Mouse (Mus musculus): ENCODE data around the gene Ptges3l. TPM values are rescaled to one million over a fixed set of nuclear protein-coding genes. Genes with fewer than 3 reads are reported as not detected.
A peak's percentile ranks its signal among the peaks of the same experiment; 100 is the strongest.
"Not testable (repeated sequence)": the region's sequence is repeated elsewhere in the genome, so short reads cannot be mapped to it uniquely, and the experiment has no call there.

Gene Ptges3l
- total RNA-seq, 1 experiment from 2014 or later, result 1.5 TPM

- no peak for ATAC-seq (ENCODE audit: extremely low read depth, insufficient number of reproducible peaks, low FRiP score, poor library complexity, severe bottlenecking)
These were observed 34.6 kb upstream of the Ptges3l start for GRCm38 (mm10) chr11:101459716-101460115.

DNA sequence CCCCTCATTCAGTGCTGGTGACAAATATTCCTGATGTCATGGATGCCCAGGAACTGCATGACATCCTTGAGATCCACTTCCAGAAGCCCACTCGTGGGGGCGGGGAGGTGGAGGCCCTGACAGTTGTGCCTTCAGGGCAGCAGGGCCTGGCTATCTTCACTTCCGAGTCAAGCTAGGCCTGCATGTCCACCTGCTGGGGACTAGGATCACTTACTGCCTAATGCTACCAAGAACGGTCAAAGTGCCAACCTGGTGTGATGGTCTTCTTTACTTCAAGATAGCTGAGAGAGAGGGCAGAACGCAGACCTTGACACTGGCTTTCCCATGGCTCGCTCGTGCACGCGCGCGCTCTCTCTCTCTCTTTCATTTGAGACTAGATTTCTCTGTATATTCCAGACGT, 33.1 kb upstream of the Ptges3l start:
- ATAC-seq (ENCODE audit: extremely low read depth, insufficient number of reproducible peaks, low FRiP score, poor library complexity, severe bottlenecking), result no peak

GRCm38 (mm10) chr11:101457631-101458030, 32.5 kb upstream of the Ptges3l start:
- ATAC-seq (ENCODE audit: extremely low read depth, insufficient number of reproducible peaks, low FRiP score, poor library complexity, severe bottlenecking), result no peak

DNA sequence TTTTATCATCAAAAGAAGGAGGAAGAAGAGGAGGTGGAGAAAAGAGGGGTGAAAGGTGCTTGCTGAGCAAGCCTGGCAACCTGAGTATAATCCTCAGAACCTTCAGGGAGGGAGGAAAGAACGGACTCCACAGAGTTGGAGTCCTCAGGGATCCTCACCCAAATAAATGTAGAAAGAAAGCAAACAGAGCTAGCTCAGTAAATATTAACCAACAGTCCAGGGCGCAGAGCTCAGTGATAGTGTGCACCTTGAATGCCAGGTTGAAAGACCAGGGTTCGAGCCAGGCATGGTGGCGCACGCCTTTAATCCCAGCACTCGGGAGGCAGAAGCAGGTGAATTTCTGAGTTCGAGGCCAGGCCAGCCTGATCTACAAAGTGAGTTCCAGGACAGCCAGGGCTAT, 30.5 kb upstream of the Ptges3l start:
- no peak for ATAC-seq (ENCODE audit: extremely low read depth, insufficient number of reproducible peaks, low FRiP score, poor library complexity, severe bottlenecking)

DNA sequence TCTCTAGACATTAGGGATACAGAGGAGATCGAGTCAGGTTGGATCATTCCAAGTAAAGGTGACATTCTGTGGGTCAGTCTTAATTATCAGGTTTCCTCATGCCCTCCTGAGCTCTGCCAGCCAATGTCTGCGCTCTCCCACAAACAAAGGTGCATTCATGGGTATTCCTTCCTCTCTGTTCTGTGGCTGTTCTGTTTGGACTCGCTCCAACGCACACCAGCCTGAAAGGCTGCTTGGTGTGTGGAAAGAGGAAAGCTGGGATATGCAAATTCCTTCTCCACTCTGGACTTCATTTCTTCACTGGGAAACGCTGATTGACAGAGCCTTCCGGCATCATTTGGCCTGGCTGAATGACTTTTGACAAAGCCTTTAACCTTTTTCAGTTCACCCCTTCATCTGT, 29.6 kb upstream of the Ptges3l start:
- no peak for ATAC-seq (ENCODE audit: extremely low read depth, insufficient number of reproducible peaks, low FRiP score, poor library complexity, severe bottlenecking)

DNA sequence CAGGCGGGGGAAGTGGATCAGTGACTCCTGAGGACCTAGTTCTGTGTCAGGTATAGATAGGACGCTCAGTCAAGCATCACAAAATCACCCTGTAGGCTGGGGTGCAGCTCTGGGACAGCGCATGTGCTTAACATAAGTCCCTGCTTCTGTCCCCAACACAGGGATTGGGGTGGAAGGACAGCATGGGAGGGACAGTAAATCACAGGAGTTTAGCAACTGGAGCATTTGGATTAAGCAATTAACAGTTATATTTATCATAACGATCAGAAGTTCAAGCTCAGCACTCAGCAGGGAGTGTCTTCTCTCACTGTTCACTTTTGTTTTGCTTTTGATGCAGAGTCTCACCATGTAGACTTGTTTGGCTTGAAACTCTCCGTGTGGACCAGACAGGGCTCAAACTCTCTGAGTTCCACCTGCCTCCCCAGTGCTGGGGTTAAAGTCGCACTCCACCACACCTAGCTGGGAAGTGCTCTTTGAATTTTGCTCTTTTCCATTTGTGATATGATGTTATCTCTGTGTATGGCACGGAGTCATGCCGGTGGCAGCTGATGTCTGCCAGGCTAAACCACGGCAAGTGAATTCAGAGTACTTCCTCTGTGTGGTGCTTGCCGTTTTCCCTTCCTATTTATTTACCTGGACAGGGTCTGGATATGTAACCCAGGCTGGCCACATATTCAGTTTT, 27.1 kb upstream of the Ptges3l start:
- ATAC-seq (ENCODE audit: extremely low read depth, insufficient number of reproducible peaks, low FRiP score, poor library complexity, severe bottlenecking), result no peak

DNA sequence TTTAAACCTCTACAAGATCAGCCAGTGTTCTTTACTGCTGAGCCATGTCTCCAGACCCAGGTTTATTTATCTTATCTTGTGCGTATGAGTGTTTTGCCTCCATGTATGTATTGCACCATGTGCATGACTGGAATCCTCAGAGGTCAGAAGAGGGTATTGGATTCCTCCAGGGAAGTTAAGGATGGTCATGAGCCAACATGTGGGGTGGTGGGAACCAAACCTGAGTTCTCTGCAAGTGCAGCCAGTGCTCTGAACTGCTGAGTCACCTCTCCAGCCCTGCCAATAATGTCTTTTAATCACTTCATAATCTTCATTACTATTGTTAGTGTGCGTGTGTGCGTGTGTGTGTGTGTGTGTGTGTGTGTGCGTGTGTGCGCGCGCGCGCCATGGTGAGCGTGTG, 26.4 kb upstream of the Ptges3l start:
- no peak for ATAC-seq (ENCODE audit: extremely low read depth, insufficient number of reproducible peaks, low FRiP score, poor library complexity, severe bottlenecking)

DNA sequence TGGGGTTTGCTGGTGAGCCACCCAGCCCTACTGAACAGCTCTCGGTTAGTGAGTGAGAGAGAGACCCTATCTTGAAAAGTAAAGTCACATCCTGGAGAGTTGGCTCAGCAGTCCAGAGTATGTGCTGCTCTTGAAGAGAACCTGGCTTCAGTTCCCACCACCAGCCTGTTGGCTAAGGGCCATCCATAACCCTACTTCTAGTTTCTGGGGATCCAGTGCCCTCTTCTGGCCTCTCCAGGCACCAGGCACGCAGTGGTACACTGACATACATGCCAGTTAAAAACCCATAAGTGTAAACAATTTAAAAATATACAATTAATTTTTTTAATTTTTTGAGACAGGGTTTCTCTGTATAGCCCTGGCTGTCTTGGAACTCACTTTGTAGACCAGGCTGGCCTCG, 25.3 kb upstream of the Ptges3l start:
- no peak for ATAC-seq (ENCODE audit: extremely low read depth, insufficient number of reproducible peaks, low FRiP score, poor library complexity, severe bottlenecking)

DNA sequence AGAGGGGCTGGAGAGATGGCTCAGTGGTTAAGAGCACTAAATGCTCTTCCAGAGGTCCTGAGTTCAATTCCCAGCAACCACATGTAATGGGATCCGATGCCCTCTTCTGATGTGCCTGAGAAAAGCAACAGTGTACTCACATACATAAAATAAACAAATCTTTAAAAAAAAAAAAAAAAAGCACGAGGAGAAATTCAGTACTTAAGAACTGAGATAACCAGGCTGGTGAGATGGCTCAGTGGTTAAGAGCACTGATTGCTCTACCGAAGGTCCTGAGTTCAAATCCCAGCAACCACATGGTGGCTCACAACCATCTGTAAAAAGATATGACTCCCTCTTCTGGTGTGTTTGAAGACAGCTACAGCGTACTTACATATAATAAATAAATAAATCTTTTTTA, 24.5 kb upstream of the Ptges3l start:
- not testable (repeated sequence) for ATAC-seq (ENCODE audit: extremely low read depth, insufficient number of reproducible peaks, low FRiP score, poor library complexity, severe bottlenecking)

- ATAC-seq (ENCODE audit: extremely low read depth, insufficient number of reproducible peaks, low FRiP score, poor library complexity, severe bottlenecking), result peak; percentile 30; the same call in 1 of the 2 replicates
These were observed 23.8 kb upstream of the Ptges3l start for GRCm38 (mm10) chr11:101448899-101449298.

GRCm38 (mm10) chr11:101448274-101448746, 23.2 kb upstream of the Ptges3l start, which contains the start of gene Ifi35:
Ifi35 (plus strand) TSS chr11:101448407.
- ATAC-seq (ENCODE audit: extremely low read depth, insufficient number of reproducible peaks, low FRiP score, poor library complexity, severe bottlenecking), result peak; percentile 94

- no peak for ATAC-seq (ENCODE audit: extremely low read depth, insufficient number of reproducible peaks, low FRiP score, poor library complexity, severe bottlenecking)
These were observed 22.7 kb upstream of the Ptges3l start for GRCm38 (mm10) chr11:101447786-101448185.

- ATAC-seq (ENCODE audit: extremely low read depth, insufficient number of reproducible peaks, low FRiP score, poor library complexity, severe bottlenecking), result not testable (repeated sequence)
These were observed 21.7 kb upstream of the Ptges3l start for GRCm38 (mm10) chr11:101446860-101447259.

DNA sequence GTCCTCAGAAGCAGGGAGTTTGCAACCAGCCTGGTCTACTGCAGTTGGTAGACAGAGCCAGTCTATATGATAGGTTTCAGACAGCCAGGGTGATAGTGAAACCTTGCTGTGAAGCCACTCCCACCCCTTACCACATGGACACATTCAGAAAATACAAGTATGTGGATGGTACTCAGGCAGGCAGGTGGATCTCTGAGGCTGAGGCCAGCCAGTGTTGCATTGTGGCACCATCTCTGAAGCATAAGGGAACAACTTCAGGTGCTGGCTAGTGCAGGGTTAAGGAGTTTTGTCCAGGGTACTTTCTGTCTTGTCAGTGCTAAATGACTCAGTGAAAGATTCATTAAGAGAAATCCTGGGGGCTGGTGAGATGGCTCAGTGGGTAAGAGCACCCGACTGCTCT, 21.2 kb upstream of the Ptges3l start:
- no peak for ATAC-seq (ENCODE audit: extremely low read depth, insufficient number of reproducible peaks, low FRiP score, poor library complexity, severe bottlenecking)

- ATAC-seq (ENCODE audit: extremely low read depth, insufficient number of reproducible peaks, low FRiP score, poor library complexity, severe bottlenecking), result no peak
These were observed 17.6 kb upstream of the Ptges3l start for GRCm38 (mm10) chr11:101442760-101443159.

- peak; percentile 98 for ATAC-seq (ENCODE audit: extremely low read depth, insufficient number of reproducible peaks, low FRiP score, poor library complexity, severe bottlenecking)
These were observed 17.1 kb upstream of the Ptges3l start, which contains the start of gene Rpl27 for GRCm38 (mm10) chr11:101442127-101442693. Rpl27 (plus strand) TSS chr11:101442298.

DNA sequence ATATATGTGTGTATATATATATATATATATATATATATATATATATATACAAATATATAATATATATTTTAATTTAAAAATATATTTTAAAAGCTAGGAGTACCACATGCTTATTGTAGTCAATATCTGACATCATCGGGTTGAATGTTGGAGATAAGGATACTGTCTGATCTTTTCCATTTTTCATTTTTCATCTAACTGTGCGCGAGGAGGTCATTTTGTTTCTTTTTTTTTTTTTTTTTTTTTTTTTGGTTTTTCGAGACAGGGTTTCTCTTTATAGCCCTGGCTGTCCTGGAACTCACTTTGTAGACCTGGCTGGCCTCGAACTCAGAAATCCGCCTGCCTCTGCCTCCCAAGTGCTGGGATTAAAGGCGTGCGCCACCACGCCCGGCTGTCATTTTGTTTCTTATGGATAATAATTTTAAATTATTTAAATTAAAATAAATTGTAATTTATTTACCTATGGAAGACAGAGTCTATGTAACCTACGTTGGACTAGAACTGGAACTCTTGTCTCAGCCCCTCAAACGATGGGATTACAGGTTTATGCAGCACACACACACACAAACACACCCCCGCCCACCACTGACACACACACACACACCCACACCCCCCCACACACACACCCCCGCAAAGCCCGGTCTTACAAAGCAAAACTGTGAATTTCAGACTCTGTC, 16.5 kb upstream of the Ptges3l start:
- ATAC-seq (ENCODE audit: extremely low read depth, insufficient number of reproducible peaks, low FRiP score, poor library complexity, severe bottlenecking), result not testable (repeated sequence)

GRCm38 (mm10) chr11:101438006-101438405, 12.9 kb upstream of the Ptges3l start:
- not testable (repeated sequence) for ATAC-seq (ENCODE audit: extremely low read depth, insufficient number of reproducible peaks, low FRiP score, poor library complexity, severe bottlenecking)

- no peak for ATAC-seq (ENCODE audit: extremely low read depth, insufficient number of reproducible peaks, low FRiP score, poor library complexity, severe bottlenecking)
These were observed 11.8 kb upstream of the Ptges3l start for GRCm38 (mm10) chr11:101436916-101437315.

DNA sequence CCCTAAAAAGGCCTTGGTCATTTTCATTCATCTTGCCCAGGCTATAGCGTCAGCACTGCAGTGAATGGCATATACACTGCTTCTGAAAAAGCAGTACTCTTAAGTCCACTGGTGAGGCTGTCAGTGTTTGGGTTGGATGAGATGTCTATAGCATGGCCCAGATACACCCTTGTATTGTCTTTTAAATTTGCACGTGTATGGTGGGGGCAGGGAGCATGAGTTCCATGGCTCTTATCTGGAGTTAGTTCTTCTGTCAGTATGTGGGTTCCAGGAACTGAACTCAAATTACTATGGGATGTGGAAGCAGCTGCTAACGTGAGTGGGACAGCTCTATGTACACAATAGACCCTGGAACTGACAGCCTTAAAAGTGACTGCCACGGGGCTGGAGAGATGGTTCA, 10.7 kb upstream of the Ptges3l start:
- no peak for ATAC-seq (ENCODE audit: extremely low read depth, insufficient number of reproducible peaks, low FRiP score, poor library complexity, severe bottlenecking)
